Mouse (Mus musculus): Measurements from ENCODE around the gene Ush2a.

Ush2a gene

GRCm38 (mm10) chr1:188668513-188668912 lies 406.7 kb downstream of the Ush2a start:
- DNase-seq (ENCODE audit: low spot score): no peak

GRCm38 (mm10) chr1:188672871-188673270 lies 411.0 kb downstream of the Ush2a start:
- DNase-seq (ENCODE audit: low spot score): no peak

- DNase-seq (ENCODE audit: low spot score): no peak
These were observed 413.1 kb downstream of the Ush2a start for GRCm38 (mm10) chr1:188674640-188675510.

- peak; percentile 36 for DNase-seq (ENCODE audit: low spot score)
These were observed 413.7 kb downstream of the Ush2a start for GRCm38 (mm10) chr1:188675511-188675863.

- no peak for DNase-seq (ENCODE audit: low spot score)
These were observed 416.4 kb downstream of the Ush2a start for GRCm38 (mm10) chr1:188678189-188678588.

- DNase-seq (ENCODE audit: low spot score): no peak
These were observed 424.5 kb downstream of the Ush2a start for GRCm38 (mm10) chr1:188686362-188686761.

- no peak for DNase-seq (ENCODE audit: low spot score)
These were observed 434.5 kb downstream of the Ush2a start for GRCm38 (mm10) chr1:188696295-188696694.

- DNase-seq (ENCODE audit: low spot score): no peak
These were observed 446.4 kb downstream of the Ush2a start for GRCm38 (mm10) chr1:188708176-188708575.

GRCm38 (mm10) chr1:188708694-188709093 lies 446.9 kb downstream of the Ush2a start:
- no peak for DNase-seq (ENCODE audit: low spot score)

- no peak for DNase-seq (ENCODE audit: low spot score)
These were observed 452.3 kb downstream of the Ush2a start for GRCm38 (mm10) chr1:188714131-188714530.

GRCm38 (mm10) chr1:188714941-188715340 lies 453.1 kb downstream of the Ush2a start:
- DNase-seq (ENCODE audit: low spot score): no peak

- DNase-seq (ENCODE audit: low spot score): no peak
These were observed 455.1 kb downstream of the Ush2a start for GRCm38 (mm10) chr1:188716886-188717285.

- DNase-seq (ENCODE audit: low spot score): no peak
These were observed 463.5 kb downstream of the Ush2a start for GRCm38 (mm10) chr1:188725122-188725995.

GRCm38 (mm10) chr1:188726937-188727336 lies 465.1 kb downstream of the Ush2a start:
- no peak for DNase-seq (ENCODE audit: low spot score)

- DNase-seq (ENCODE audit: low spot score): no peak
These were observed 466.8 kb downstream of the Ush2a start for GRCm38 (mm10) chr1:188728625-188729024.

GRCm38 (mm10) chr1:188729179-188729578 lies 467.4 kb downstream of the Ush2a start:
- DNase-seq (ENCODE audit: low spot score): peak; percentile 12

GRCm38 (mm10) chr1:188734741-188735266 lies 473.0 kb downstream of the Ush2a start:
- DNase-seq (ENCODE audit: low spot score): no peak

- DNase-seq (ENCODE audit: low spot score): no peak
These were observed 481.1 kb downstream of the Ush2a start for GRCm38 (mm10) chr1:188742971-188743370.

- no peak for DNase-seq (ENCODE audit: low spot score)
These were observed 493.2 kb downstream of the Ush2a start for GRCm38 (mm10) chr1:188755031-188755430.

- no peak for DNase-seq (ENCODE audit: low spot score)
These were observed 498.7 kb downstream of the Ush2a start for GRCm38 (mm10) chr1:188760515-188760914.

GRCm38 (mm10) chr1:188762463-188762862 lies 500.6 kb downstream of the Ush2a start:
- no peak for DNase-seq (ENCODE audit: low spot score)

GRCm38 (mm10) chr1:188763761-188764160 lies 501.9 kb downstream of the Ush2a start:
- DNase-seq (ENCODE audit: low spot score): no peak

GRCm38 (mm10) chr1:188770828-188771227 lies 509.0 kb downstream of the Ush2a start:
- DNase-seq (ENCODE audit: low spot score): no peak
